Mouse (Mus musculus) heart, postnatal 10 days (tissue): ENCODE measurements around the gene Ddx5. TPM values are rescaled to one million over a fixed set of nuclear protein-coding genes. Genes with fewer than 3 reads are reported as not detected.
A peak's percentile ranks its signal among the peaks of the same experiment; 100 is the strongest.
"Not testable (repeated sequence)": the region's sequence is repeated elsewhere in the genome, so short reads cannot be mapped to it uniquely, and the experiment has no call there.

Source experiments
- DNase-seq, 2 experiments: peaks; one replicate each; pipeline ENCODE4 v3.0.0; 2021
- intact Hi-C: fragments of 180-260 bp; cut with DNase I; formaldehyde crosslinking; loops from one replicate; pipeline ENCODE4 v1.15.1; 2025
- total RNA-seq, 2 experiments: library from RNA; stranded (reverse); gene quantifications; 2 replicates each; pipeline ENCODE4 v1.2.3; 2021

The Ddx5 gene
- total RNA-seq = 100 to 1,000 TPM; 513 to 524 TPM

DNA sequence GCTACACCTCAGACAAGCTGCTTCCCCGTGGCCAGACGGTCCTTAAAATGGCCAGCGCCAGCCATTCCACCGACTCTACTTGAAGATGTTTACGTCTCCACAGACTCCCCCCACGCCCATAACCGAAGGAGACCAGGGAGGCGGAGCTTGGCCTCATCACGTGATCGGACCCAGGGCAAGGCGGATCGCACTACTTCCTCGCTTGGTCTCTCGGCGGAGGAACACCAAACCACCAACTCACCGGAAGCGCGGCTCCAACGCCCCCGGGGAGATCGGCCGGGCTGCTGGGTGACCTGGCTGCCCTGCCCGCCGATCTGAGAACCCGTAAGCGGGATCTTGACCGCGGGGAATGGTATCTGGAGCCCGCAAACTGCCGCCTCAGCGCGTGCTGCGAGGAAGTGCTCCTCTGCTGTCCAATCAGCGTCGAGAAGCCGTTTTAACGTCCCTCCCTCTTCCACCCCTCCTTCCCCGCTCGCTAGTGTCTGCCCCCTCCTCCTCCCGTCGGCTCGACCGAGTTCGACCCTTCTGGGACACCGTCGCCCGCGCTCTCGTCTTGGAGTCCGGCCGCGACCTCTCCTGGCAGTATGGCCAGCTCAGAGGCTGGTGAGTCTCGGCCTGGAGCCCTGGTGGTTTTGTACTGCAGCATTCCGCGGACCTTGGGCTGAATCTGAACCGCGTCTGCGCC, at the start of gene Ddx5, which contains the start of gene Cep95:
Ddx5 (minus strand) TSS at position 411 of the 685 bp plus-strand sequence.
Cep95 (plus strand) TSS at position 478 of the 685 bp plus-strand sequence.
- intact Hi-C loops = loop anchor here (5.0 kb wide), 2 partner anchors 128 to 193 kb away; no protein-coding TSS in a partner anchor
- peak; percentile 99 for DNase-seq

DNA sequence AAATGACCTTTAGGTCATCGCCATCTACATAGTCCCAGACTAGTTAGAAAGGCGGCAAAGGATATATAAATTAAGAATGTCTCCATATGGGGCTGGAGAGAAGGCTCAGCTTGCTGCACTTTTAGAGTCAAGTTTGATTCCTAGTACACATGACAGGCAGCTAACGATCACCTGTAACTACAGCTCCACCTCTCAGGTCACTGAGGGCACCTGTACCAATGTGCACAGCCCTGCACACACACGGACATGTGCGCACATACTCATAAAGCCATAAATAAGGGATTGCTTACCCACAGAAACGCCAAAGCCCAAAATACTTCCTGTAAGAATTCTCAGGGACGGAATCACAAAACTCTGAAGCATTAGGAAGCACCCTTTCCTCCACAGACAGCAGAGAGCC, 39.1 kb upstream of the Ddx5 start:
- DNase-seq = no peak
- intact Hi-C loops = no loop called here

DNA sequence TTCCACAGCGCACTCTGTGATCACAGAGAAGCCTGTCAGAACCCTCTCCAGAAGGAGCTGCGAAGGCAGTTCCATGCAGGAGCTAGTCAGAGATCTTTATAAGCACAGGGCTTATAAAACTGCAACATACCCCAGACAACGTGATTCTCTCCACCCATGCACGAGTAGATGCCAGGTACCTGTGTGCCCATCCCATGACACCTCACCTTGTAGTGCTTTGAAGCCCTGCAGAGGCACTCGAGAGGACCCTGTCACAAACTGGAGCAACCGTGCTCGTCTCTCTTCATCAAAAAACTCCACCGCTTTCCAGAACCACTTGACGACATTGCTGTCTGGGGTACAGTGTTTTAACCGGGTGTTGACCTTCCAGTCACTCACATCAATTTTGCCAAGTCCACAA, 35.4 kb upstream of the Ddx5 start:
- intact Hi-C loops = no loop called here
- no peak for DNase-seq

DNA sequence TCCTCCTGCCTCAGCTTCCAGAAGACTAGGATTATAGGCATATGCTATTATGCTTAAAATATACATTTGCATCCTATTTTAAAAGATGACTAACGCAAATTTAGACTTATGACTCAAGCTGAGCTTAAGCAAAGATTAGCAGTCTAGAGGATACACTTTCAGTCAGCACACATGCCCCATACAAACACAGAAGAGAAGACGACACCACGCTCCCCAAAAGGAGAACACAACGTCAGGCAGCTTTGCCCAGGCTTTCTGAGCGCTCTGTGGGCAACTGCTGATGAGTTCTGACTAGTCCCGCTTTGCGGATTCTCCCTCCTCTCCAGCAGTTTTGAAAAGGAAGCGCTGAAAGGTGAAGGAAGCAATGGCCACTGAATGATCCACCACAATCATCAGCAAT, 34.8 kb upstream of the Ddx5 start:
- intact Hi-C loops = no loop called here
- DNase-seq = no peak

DNA sequence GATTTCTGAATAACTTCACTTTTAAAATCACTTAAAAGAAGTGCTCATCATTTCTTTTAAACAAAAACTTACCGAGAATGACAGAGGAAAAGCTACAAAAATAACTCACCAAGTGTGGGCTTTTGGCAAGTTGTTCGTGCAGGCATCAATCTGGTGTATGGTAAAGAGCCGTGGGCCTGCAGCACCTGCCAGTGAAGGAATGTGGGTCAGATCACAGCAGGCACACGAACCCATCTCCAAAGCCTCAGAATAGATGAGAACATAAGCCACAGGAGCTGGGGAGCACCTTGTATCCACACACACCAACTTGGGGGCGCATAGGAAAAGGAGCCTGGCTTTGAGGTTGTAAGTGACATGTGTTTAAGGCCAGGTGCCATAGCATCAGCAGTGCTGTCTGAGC, 33.9 kb upstream of the Ddx5 start:
- intact Hi-C loops = no loop called here
- DNase-seq = no peak

DNA sequence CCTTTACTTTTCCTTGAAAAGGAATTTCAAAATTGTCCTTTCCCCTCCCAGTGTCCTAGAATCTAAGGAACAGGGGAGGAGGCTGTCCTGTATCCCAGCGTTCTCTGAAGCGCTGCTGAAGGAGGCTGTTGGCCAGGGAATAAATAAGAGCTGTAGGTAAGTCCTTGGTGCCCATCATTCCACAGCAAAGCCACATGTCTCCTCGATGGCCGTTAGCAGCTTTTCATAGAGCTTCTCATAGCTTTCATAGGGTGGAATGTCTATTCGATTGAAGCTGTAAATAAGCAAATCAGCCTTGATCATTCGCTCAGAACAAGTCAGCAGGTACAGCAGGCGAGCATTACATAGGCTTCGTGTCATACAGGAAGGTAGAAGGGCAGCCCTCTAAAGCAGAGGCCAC, 33.5 kb upstream of the Ddx5 start:
- no peak for DNase-seq
- intact Hi-C loops = no loop called here

DNA sequence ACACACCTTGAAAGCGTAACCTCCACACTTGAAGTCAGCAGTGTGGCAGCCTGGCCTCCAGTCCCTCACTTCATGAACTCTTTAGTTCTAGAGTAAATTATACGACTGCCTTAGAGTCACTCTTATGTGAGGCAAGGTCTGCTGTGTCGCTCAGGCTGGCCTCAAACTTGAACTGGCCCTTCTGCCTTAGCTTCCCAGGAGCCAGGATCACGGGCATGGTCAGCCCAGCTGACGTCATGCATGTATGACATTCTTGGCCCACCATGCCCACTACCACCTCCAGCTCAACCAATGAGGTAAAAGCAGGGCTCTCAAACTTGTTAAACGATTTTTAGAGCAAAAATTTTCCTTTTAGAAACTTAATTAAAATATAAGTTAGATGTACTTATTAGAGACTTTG, 32.4 kb upstream of the Ddx5 start:
- DNase-seq = no peak
- intact Hi-C loops = no loop called here

DNA sequence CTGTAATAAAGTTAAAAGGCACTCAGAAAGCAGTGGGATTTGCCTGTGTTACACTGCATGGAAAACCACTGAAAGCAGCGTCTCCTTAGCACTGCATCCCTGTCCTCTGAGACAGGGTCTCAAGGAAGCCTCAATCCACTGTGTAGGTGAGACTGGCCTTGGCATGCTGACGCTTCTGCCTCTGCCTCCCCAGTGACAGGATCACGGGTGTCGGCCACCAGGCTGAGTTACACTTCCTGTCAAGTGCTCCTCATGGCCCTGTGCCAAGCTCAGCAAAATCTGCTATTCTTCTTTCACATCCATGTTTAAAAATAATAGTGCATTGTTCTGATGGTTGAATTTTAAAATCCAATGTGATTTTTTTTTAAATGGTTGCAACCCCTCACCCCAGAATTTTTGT, 32.0 kb upstream of the Ddx5 start:
- intact Hi-C loops = no loop called here
- DNase-seq = peak; percentile 73 to 82

DNA sequence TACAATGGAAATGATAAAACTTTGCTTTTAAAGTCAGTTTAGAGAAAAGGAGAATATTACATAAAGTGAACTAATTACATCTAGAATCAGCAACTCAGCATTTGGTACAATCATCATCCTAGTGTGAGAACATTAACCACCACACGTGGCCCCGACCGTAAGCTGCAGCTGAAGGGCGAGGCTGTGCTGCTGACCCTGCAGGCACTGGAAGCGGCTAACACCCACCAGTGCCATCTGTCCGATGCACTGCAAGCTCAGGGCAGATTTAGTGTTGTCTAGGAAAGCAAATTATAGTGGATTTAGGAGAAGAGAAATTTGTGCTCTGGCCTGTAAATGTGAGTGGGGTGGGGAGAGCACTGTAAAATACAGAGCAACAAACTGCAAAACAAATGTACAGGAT, 31.3 kb upstream of the Ddx5 start:
- intact Hi-C loops = no loop called here
- no peak for DNase-seq

DNA sequence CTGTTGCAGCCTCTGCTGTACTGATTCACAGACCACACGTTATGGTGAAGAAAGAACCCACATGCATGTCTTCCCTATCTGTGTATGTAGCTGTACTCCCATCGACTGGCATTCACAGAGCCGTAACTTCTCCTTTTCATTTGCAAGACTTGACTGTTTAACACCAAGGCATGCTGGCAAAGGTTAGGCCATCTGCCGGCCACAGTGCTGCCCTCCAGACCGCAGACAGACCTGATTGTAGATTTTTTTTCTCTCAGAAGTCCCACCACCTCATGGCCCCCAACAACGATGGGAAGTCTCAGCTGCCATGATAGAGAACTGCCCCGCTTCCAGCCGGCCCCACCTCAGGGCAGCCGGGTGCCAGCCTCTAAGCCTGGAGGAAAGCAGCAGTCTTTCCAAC, 30.6 kb upstream of the Ddx5 start:
- no peak for DNase-seq
- intact Hi-C loops = no loop called here

DNA sequence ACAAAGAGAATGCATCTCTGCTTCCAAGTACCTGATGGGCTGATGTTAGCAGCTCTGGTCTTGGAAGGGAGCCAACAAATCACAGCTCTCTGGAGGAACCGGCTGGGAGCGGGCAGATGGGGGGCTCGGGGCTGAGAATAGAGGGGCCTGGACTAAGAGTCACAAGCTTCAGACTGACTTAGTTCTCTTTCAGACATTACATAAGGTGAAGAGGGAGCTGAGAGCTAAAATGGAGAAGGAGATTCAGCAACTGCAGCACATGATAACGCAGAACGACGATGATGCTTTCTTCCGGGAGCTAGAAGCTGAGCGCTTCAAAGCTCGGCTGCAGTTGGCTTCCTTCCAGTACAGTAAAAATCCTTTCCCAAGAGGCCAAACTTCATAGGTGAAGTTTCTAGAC, 29.4 kb upstream of the Ddx5 start:
- intact Hi-C loops = no loop called here
- DNase-seq = peak; percentile 32 to 45

DNA sequence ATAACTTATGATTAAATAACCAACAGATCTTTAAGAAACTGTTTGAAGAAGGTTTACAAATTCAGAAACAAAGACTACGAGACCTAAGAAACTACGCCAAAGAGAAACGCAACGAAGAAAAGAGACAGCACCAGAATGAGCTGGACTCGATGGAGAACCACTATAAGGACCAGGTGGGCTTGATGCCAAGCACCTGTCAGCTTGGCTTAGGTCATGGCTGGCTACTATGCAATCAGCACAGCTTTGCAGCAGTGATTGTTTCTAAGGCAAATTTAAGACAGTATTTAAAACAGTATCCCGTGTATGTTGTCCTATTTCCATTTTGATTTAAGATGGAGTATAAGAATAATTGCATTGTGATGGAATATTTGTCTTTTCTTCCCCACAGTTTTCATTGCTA, 28.8 kb upstream of the Ddx5 start:
- DNase-seq = no peak
- intact Hi-C loops = no loop called here

DNA sequence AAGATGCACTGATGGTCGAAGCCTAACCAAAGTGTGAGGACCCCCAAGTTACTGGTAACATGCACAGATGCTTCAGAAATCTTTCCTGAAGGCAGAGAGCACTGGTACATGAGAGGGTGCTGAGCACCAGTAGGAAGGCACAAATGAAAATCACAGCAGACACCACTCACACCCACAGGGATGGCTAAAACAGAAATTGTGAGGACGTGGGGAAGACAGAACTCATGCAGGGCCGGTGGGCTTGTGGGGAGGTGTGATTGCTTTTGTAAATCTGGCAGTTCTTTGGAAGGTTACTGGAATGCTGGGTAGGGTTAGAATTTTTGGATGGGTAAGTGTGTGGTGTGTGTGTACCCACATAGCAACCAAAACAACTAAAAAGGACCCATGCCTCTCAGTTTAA, 28.2 kb upstream of the Ddx5 start:
- DNase-seq = no peak
- intact Hi-C loops = no loop called here

DNA sequence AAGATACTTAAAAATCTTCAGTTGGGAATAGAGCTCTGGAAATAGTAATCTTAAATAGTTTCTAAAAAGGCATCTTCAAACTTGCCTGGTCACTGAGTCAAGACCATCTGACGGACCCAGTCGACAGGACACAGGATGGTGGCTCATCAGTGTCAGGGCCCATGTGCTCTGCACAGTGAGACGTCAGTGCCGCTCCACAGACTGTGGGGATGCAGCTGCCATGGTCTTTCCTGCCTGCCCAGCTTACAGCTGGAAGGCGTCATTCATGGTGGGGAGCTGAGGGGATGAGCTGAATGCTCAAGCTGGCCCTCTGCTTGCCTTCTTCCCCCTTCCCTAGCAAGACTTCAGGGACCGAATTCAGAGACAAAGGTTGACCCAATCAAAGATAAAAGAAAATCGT, 27.3 kb upstream of the Ddx5 start:
- intact Hi-C loops = no loop called here
- DNase-seq = no peak

DNA sequence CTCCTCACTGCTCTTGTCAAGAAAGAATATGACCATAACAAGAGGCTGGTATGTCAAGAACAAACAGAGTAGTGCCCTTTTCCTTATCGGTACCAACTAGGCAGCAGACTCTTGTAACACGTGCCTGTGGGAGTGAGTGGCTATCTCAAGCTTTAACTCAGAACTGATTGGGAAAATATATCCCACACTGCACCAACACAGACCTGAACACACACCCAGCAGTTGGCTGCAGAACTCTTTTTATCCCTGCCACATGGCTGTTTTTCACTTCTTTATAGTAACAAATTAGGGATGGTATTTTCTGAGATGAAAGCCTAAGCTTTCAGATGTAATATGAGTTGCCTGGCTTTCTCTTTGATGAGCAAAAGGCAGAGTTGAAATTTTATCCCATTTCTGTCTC, 26.8 kb upstream of the Ddx5 start:
- intact Hi-C loops = no loop called here
- DNase-seq = no peak

DNA sequence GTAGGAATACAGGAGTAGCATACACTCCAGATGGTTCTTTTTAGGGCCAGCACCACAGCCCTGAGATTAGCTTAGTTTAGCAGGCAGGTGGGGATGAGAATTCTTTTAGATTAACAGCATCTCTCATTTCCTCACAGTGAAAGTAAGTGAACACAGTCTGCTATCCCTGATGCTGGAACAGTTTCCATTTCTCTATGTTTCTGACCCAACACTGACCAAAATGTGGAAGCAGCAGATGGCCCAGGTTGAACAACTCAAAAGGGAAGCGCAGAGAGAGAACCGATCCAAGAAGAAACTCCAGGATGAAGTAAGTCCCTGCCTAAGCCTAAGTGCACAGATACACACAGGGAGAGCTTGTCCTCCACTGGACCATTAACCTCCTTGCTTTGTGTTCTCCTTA, 26.3 kb upstream of the Ddx5 start:
- no peak for DNase-seq
- intact Hi-C loops = no loop called here

DNA sequence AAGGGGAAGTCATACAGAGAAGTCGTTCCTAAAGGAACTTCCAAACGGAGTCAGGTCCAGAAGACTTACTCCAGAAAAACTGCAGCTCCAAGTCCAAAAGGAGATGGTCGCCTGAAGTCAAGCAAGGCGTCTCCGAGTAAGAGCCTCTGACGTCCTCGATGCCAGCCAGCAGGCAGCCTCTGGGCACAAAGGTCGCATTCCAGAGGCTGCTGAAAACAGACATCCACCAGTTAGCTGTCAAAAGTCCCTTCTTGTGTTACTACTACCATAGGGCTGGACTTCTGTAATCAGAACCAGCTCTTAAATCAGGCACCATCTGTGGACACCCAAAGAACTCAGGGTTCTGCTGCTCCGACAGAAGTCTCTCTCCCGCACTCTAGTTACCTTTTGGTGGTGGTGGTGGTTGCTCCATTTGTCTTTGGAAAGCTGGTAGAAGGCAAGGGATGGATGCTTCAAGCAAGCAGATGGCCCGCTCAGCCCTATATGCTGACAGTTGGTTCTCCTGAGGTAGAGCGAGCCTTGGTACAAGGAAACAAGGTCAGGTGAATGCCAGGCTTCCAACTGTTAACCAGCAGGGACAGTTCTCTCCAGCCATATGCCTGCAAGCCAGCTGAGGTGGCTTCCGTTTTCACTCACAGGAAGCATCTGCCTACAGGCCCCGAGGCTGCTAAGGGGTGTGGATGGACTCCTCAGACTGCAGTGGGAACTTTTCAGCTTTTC, 25.8 kb upstream of the Ddx5 start:
- intact Hi-C loops = no loop called here
- DNase-seq = no peak

DNA sequence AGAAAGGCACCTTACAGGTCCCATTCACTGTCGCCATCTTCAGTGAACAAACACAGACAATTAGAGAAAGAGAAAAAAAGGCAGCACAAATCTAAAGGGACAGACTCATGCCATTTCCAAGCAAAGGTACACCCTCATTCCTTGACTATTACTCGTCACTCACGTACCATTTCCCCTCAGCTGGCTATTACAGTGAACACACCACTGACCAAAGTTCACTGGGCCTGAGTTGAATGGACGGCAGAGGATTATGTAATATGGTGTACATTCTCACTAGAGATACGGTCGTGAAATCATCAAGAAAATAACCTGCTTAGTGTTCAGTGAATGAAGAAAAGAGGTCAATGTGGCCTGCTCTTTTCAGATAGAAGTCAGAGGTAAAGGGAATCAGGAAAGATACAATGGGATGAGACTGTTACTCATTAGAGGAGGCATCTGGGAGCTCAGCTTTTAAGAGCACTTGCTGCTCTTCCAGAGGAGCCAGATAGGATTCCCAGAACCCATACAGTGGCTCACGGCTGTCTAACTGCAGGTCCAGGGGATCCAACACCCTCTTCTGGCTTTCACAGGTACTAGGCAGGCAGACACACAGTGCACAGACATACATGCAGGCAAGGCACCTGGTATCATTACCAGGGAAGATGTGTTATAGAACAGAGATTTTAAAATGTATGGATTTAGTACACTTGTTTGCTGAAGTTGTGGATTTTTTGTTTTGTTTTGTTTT, 23.6 kb upstream of the Ddx5 start:
- no peak for DNase-seq
- intact Hi-C loops = no loop called here

DNA sequence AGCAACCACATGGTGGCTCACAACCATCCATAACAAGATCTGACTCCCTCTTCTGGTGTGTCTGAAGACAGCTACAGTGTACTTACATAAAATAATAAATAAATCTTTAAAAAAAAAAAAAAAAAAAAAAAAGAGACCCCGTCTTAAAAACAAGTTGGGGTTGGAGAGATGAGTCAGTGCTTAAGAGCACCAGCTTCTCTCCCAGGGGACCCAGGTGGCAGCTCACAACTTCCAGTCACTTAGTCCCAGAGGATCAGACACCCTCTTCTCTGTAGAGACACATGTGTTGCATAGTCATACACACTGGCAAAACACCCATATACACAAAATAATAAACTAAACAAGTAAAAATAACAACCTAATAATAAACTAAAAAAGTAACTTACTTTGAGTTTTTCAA, 18.5 kb upstream of the Ddx5 start:
- intact Hi-C loops, DNase-seq: not testable (repeated sequence)

DNA sequence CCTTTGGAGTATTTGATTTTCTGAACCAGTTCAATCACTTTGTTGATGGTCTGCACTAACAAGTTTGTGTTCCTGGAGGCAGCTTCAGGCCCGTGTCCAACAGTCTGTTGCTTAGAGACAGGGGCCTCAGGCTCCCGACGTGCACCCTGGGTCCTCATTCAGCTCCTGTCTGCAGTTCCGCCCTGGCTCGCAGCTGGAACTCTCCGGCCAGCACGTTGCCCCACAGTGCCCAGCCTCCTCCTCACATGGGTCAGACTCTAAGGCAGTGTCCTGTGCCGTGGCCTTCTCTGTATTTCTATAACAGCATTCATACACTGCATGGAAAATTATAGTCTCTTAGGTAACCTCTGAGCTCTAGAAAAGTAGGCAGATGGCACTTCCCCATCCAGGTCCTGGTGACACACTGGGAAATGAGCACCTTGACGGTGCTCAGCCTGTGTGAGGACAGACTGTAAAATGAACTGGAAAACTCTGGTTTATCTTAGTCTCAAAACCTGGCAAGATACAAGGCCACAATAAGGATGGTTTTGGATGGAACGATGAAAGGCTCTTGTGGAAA, 13.2 kb upstream of the Ddx5 start:
- intact Hi-C loops = no loop called here
- no peak for DNase-seq

DNA sequence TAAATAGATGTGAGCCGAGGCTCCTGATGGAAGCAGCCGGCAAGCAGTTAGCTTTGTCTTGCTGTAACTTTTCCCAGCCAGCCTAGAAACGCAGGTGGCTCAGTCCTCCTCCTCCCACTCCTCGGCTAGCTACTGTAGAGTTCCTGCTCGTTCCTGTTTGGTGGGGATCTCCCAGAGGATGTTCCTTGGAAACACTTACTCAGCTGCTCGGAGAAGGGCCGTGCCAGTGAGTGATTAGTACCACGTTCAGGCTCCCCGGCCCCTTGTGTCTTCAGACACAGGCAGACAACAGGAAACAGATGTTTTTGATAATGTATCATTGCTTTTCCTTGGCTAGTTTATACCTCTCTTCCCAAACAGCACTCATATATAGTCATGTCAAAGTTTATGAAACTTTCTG, 6.7 kb upstream of the Ddx5 start:
- intact Hi-C loops = no loop called here
- DNase-seq = peak in 1 of 2 experiments; percentile 26

DNA sequence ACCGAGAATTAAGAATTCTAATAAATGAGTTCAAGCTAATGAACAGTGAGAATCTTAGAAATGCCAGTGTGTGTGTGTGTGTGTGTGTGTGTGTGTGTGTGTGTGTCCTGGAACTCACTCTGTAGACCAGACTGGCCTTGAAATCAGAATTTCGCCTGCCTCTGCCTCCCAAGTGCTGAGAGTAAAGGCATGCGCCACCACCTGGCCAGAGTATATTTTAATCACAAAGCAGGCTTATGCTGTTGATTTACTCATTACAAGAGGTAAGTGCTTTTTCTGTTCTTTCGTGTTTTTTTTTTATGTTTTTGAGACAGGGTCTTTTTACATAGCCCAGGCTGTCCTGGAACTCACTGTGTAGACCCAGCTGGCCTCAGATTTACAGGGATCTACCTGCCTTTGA, 4.9 kb upstream of the Ddx5 start:
- DNase-seq = no peak
- intact Hi-C loops = no loop called here
